Mouse (Mus musculus) stomach, embryonic 16.5 days (tissue): ENCODE results near the gene Ptprd. TPM values are rescaled to one million over a fixed set of nuclear protein-coding genes. Genes with fewer than 3 reads are reported as not detected.

Source experiments
- ATAC-seq: fragments of 200-750 bp; cut with Nextera tagmentation; 2 replicates; pipeline ENCODE4 v1.8.0; 2017; ENCODE audit warnings: moderate number of reproducible peaks, moderate TSS enrichment; ENCODE audit not compliant: insufficient read depth, low FRiP score
- H3K27ac ChIP-seq: fragments of 300-500 bp; sonication (generic); 2 replicates; pipeline ENCODE4 v1.5.1; 2014; ENCODE audit warnings: low read length
- H3K27me3 ChIP-seq: fragments of 300-500 bp; sonication (generic); 2 replicates; pipeline ENCODE4 v1.6.1; 2014; ENCODE audit warnings: low read length, control low read depth, mixed read lengths; ENCODE audit not compliant: control insufficient read depth, insufficient read depth
- H3K36me3 ChIP-seq: fragments of 300-500 bp; sonication (generic); 2 replicates; pipeline ENCODE4 v1.6.1; 2014; ENCODE audit warnings: low read length; ENCODE audit not compliant: control insufficient read depth, insufficient read depth
- H3K4me1 ChIP-seq: fragments of 300-500 bp; sonication (generic); 2 replicates; pipeline ENCODE4 v1.6.1; 2014; ENCODE audit warnings: low read length, control low read depth, mixed read lengths; ENCODE audit not compliant: control insufficient read depth, insufficient read depth
- H3K4me2 ChIP-seq: fragments of 300-500 bp; sonication (generic); 2 replicates; pipeline ENCODE4 v1.6.1; 2014; ENCODE audit warnings: low read depth, low read length, mixed read lengths
- H3K4me3 ChIP-seq: fragments of 300-500 bp; sonication (generic); replicated peaks from 2 replicates; pipeline ENCODE4 v1.5.1; 2014; ENCODE audit warnings: mild to moderate bottlenecking, low read length
- H3K9ac ChIP-seq: fragments of 300-500 bp; sonication (generic); 2 replicates; pipeline ENCODE4 v1.6.1; 2014; ENCODE audit warnings: low read length
- H3K9me3 ChIP-seq: fragments of 300-500 bp; sonication (generic); replicated peaks from 2 replicates; pipeline ENCODE4 v1.6.1; 2016; ENCODE audit warnings: low read length, control low read depth; ENCODE audit not compliant: control insufficient read depth
- WGBS: fragments of 180-500 bp; shearing (Covaris S2); extraction: QIAGEN DNeasy Blood & Tissue Kit; methylation state at CpG from one replicate; pipeline ENCODE4 v1.1.7; 2014; 5-methylcytosine and 5-hydroxymethylcytosine counted together
- polyA plus RNA-seq: library from polyadenylated mRNA; unstranded; fragments of >200 nt; fragmentation: Nextera tagmentation; extraction: Ambion mirVana; gene quantifications from 2 replicates; pipeline ENCODE4 v1.2.1, GENCODE M21; 2015

Ptprd gene
- polyA plus RNA-seq, 1 experiment from 2014 or later = 11.0 TPM

- ATAC-seq = peak; percentile 68
- 32% methylated on average over 1 of the region's 1 CpGs for WGBS
- H3K27ac ChIP-seq = no peak overlapping the region
These were observed 1678.8 kb downstream of the Ptprd start for GRCm38 (mm10) chr4:76532926-76533325.

GRCm38 (mm10) chr4:76525281-76525680, 1686.5 kb downstream of the Ptprd start:
- 68% methylated on average over 3 of the region's 3 CpGs for WGBS

More at GRCm38 (mm10) chr4:76532926-76533325, 1678.8 kb downstream of the Ptprd start:
- Histone ChIP-seq H3K9me3 (peaks cover 7% of the 10 kb centered on the region; the same call in 1 of the 2 replicates), H3K9ac (no peak overlapping the region), H3K36me3 (no peaks in the 10 kb centered on the region), H3K4me1 (peaks cover 6% of the 10 kb centered on the region; the same call in 1 of the 2 replicates), H3K4me2 (no peak overlapping the region), H3K4me3 (no peak overlapping the region), H3K27me3 (no peaks in the 10 kb centered on the region)

GRCm38 (mm10) chr4:76503279-76503601, 1708.5 kb downstream of the Ptprd start:
- H3K4me2 ChIP-seq = no peak overlapping the region
- no peaks in the 10 kb centered on the region for H3K4me1 ChIP-seq
- H3K36me3 ChIP-seq = no peaks in the 10 kb centered on the region
- WGBS = 35% methylated on average over 3 of the region's 3 CpGs
- H3K9ac ChIP-seq = no peak overlapping the region
- no peak for ATAC-seq
- H3K9me3 ChIP-seq = no peaks in the 10 kb centered on the region
- no peak overlapping the region for H3K4me3 ChIP-seq
- H3K27ac ChIP-seq = no peak overlapping the region
- H3K27me3 ChIP-seq = no peaks in the 10 kb centered on the region

More at GRCm38 (mm10) chr4:76525281-76525680, 1686.5 kb downstream of the Ptprd start:
- Histone ChIP-seq H3K9me3 (peaks cover 7% of the 10 kb centered on the region; the same call in 1 of the 2 replicates), H3K36me3 (no peaks in the 10 kb centered on the region), H3K4me2 (no peak overlapping the region), H3K27ac (no peak overlapping the region), H3K9ac (no peak overlapping the region), H3K4me1 (no peaks in the 10 kb centered on the region), H3K4me3 (no peak overlapping the region), H3K27me3 (no peaks in the 10 kb centered on the region)
- ATAC-seq = no peak

- no peak overlapping the region for H3K4me2 ChIP-seq
- no peaks in the 10 kb centered on the region for H3K27me3 ChIP-seq
- H3K36me3 ChIP-seq = no peaks in the 10 kb centered on the region
- no peak overlapping the region for H3K4me3 ChIP-seq
- no peaks in the 10 kb centered on the region for H3K9me3 ChIP-seq
- H3K4me1 ChIP-seq = no peaks in the 10 kb centered on the region
- ATAC-seq = no peak
- WGBS = 44% methylated on average over 6 of the region's 6 CpGs
- H3K27ac ChIP-seq = no peak overlapping the region
- H3K9ac ChIP-seq = no peak overlapping the region
These were observed 1709.0 kb downstream of the Ptprd start for GRCm38 (mm10) chr4:76502575-76503278.

- no peaks in the 10 kb centered on the region for H3K36me3 ChIP-seq
- H3K4me1 ChIP-seq = no peaks in the 10 kb centered on the region
- H3K27me3 ChIP-seq = no peaks in the 10 kb centered on the region
- H3K9ac ChIP-seq = no peak overlapping the region
- no peak overlapping the region for H3K4me3 ChIP-seq
- H3K4me2 ChIP-seq = no peak overlapping the region
- ATAC-seq = no peak
- no peak overlapping the region for H3K27ac ChIP-seq
- H3K9me3 ChIP-seq = no peaks in the 10 kb centered on the region
- 46% methylated on average over 3 of the region's 3 CpGs for WGBS
These were observed 1725.9 kb downstream of the Ptprd start for GRCm38 (mm10) chr4:76485848-76486247.

GRCm38 (mm10) chr4:76468366-76469100, 1743.2 kb downstream of the Ptprd start:
- ATAC-seq = no peak
- no peak overlapping the region for H3K4me3 ChIP-seq
- no peaks in the 10 kb centered on the region for H3K36me3 ChIP-seq
- H3K27ac ChIP-seq = no peak overlapping the region
- H3K9me3 ChIP-seq = no peaks in the 10 kb centered on the region
- no peak overlapping the region for H3K4me2 ChIP-seq
- no peak overlapping the region for H3K9ac ChIP-seq
- no peaks in the 10 kb centered on the region for H3K4me1 ChIP-seq
- no peaks in the 10 kb centered on the region for H3K27me3 ChIP-seq
- WGBS = 50% methylated on average over 3 of the region's 3 CpGs

- 66% methylated on average over 1 of the region's 1 CpGs for WGBS
- H3K27me3 ChIP-seq = no peaks in the 10 kb centered on the region
- H3K4me3 ChIP-seq = no peak overlapping the region
- no peak for ATAC-seq
- H3K9me3 ChIP-seq = no peaks in the 10 kb centered on the region
- H3K9ac ChIP-seq = no peak overlapping the region
- H3K36me3 ChIP-seq = no peaks in the 10 kb centered on the region
- no peak overlapping the region for H3K27ac ChIP-seq
- H3K4me1 ChIP-seq = no peaks in the 10 kb centered on the region
- H3K4me2 ChIP-seq = no peak overlapping the region
These were observed 1747.1 kb downstream of the Ptprd start for GRCm38 (mm10) chr4:76464682-76465081.

GRCm38 (mm10) chr4:76461336-76461735, 1750.4 kb downstream of the Ptprd start:
- Histone ChIP-seq H3K4me3 (no peak overlapping the region), H3K36me3 (no peaks in the 10 kb centered on the region), H3K9ac (no peak overlapping the region), H3K4me2 (no peak overlapping the region), H3K9me3 (no peaks in the 10 kb centered on the region), H3K4me1 (no peaks in the 10 kb centered on the region), H3K27me3 (no peaks in the 10 kb centered on the region), H3K27ac (no peak overlapping the region)
- 65% methylated on average over 5 of the region's 5 CpGs for WGBS
- ATAC-seq = no peak

GRCm38 (mm10) chr4:76460556-76460955, 1751.2 kb downstream of the Ptprd start:
- H3K27ac ChIP-seq = no peak overlapping the region
- H3K27me3 ChIP-seq = no peaks in the 10 kb centered on the region
- no peaks in the 10 kb centered on the region for H3K4me1 ChIP-seq
- no peak for ATAC-seq
- H3K4me3 ChIP-seq = no peak overlapping the region
- H3K9me3 ChIP-seq = no peaks in the 10 kb centered on the region
- 84% methylated on average over 1 of the region's 1 CpGs for WGBS
- no peak overlapping the region for H3K9ac ChIP-seq
- no peak overlapping the region for H3K4me2 ChIP-seq
- no peaks in the 10 kb centered on the region for H3K36me3 ChIP-seq
